Mouse (Mus musculus): ENCODE data around the gene Antxr2.

Gene Antxr2

GRCm38 (mm10) chr5:97906537-97907266, 124.1 kb downstream of the Antxr2 start:
- DNase-seq = no peak

GRCm38 (mm10) chr5:97905856-97906255, 125.0 kb downstream of the Antxr2 start:
- DNase-seq = no peak

GRCm38 (mm10) chr5:97901096-97901495, 129.7 kb downstream of the Antxr2 start:
- no peak for DNase-seq

- DNase-seq = no peak
Observed at GRCm38 (mm10) chr5:97899321-97899720, 131.5 kb downstream of the Antxr2 start.

GRCm38 (mm10) chr5:97885427-97885826, 145.4 kb downstream of the Antxr2 start:
- DNase-seq = no peak

GRCm38 (mm10) chr5:97884110-97884509, 146.7 kb downstream of the Antxr2 start:
- no peak for DNase-seq

- DNase-seq = no peak
Observed at GRCm38 (mm10) chr5:97881421-97881820, 149.4 kb downstream of the Antxr2 start.

GRCm38 (mm10) chr5:97880115-97880514, 150.7 kb downstream of the Antxr2 start:
- no peak for DNase-seq

GRCm38 (mm10) chr5:97878871-97879270, 152.0 kb downstream of the Antxr2 start:
- no peak for DNase-seq

- no peak for DNase-seq
Observed at GRCm38 (mm10) chr5:97878215-97878794, 152.5 kb downstream of the Antxr2 start.

GRCm38 (mm10) chr5:97876895-97877294, 153.9 kb downstream of the Antxr2 start:
- no peak for DNase-seq

GRCm38 (mm10) chr5:97867921-97868320, 162.9 kb downstream of the Antxr2 start:
- no peak for DNase-seq

- DNase-seq = no peak
Observed at GRCm38 (mm10) chr5:97866975-97867374, 163.9 kb downstream of the Antxr2 start.

GRCm38 (mm10) chr5:97857101-97857500, 173.7 kb downstream of the Antxr2 start:
- DNase-seq = no peak

- DNase-seq = no peak
Observed at GRCm38 (mm10) chr5:97851981-97852748, 178.7 kb downstream of the Antxr2 start.

GRCm38 (mm10) chr5:97847204-97847895, 183.5 kb downstream of the Antxr2 start:
- DNase-seq = no peak

- DNase-seq = no peak
Observed at GRCm38 (mm10) chr5:97846503-97846902, 184.3 kb downstream of the Antxr2 start.

GRCm38 (mm10) chr5:97842016-97842415, 188.8 kb downstream of the Antxr2 start:
- DNase-seq = no peak

GRCm38 (mm10) chr5:97839924-97840279, 190.9 kb downstream of the Antxr2 start:
- no peak for DNase-seq

- no peak for DNase-seq
Observed at GRCm38 (mm10) chr5:97839271-97839923, 191.4 kb downstream of the Antxr2 start.

GRCm38 (mm10) chr5:97837333-97837732, 193.5 kb downstream of the Antxr2 start:
- no peak for DNase-seq

GRCm38 (mm10) chr5:97835418-97835817, 195.4 kb downstream of the Antxr2 start:
- no peak for DNase-seq

- DNase-seq = no peak
Observed at GRCm38 (mm10) chr5:97834770-97835169, 196.1 kb downstream of the Antxr2 start.

All from kidney, adult 11 months (tissue).